Mouse (Mus musculus) megakaryocyte, embryonic 14.5 days (primary cell): ENCODE measurements around the gene Tbc1d2b.

Source experiments
- FLI1 ChIP-seq: IDR thresholded peaks from 2 replicates; pipeline ENCODE4 v1.6.1; 2012; ENCODE audit warnings: low read length, inconsistent platforms, mixed read lengths
- GATA1 ChIP-seq: IDR thresholded peaks from 3 replicates; pipeline ENCODE4 v1.6.1; 2012; ENCODE audit warnings: mixed read lengths, low read length, inconsistent platforms, borderline replicate concordance

DNA sequence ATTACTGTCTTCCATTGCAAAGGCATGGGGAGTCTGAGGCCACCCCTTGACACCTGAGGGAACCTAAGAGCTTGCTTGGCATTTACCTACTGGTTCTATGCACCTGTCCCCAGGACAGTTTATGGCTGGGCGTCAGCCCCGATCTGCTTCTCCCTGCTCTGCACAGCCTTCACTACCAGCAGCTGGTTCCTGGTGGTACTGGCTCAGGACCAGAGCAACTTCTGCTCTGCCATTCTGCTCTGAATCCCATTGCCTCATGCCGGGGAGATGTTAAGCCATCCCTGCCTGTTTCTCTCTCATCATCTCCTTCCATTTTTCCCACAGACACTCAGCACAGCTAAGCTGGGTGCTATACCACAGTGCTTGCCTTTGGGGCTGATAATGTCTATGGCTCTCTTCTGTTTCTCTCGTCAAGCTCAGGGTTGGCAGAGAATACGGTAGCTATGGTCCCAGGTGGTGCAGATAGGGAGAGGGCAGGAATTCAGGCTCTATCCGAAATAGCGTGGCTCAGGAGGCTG is 72.7 kb downstream of the Tbc1d2b start:
- TF ChIP-seq FLI1, result no peak
- TF ChIP-seq GATA1, result no peak
